In the genomic region with DNA sequence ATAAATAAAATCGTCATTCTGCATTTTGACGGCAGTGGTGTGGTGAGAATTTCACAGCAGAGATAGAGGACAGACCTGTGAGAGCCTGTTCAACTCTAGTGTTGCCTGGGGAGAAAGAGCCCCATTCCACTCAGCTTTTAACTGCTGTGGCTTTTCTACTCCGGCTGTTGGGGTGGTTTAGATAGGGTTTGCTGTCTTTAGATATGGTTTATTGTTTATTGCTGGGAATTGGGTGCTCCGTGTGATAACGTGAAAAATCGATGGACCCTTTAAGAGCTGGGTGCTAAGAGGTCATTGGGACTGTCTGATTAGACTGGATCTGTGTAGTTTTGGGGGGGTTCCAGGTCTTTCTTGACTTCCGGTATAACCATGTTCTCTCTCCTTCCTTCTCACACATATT, we compare ENCODE assay signal across 28 mouse cellular contexts. TPM values are rescaled to one million over a fixed set of nuclear protein-coding genes. Genes with fewer than 3 reads are reported as not detected.
DNase-seq lines count a peak whose midpoint lies in the region; ATAC-seq and TF ChIP-seq lines count a peak whose summit lies in the region.
"Had no signal": no experiment of that assay in that cellular context is flagged by ENCODE, and none has a peak within 500 bp of the region (broad histone marks: within the 10 kb centered on the region; RNA-seq: fewer than 3 reads in every experiment).

No protein-coding gene starts in this region.

- H3K4me1 ChIP-seq in liver, embryonic 13.5 days (replicated peaks): peaks cover 29% of the 10 kb centered on the region
- H3K4me1 ChIP-seq in heart, adult 2 months (ENCODE audit: control insufficient read depth, insufficient read depth, low read length): no peaks in the 10 kb centered on the region

- peak; percentile 51 for DNase-seq in heart, adult 11 months
- no peak for DNase-seq in heart, adult 18-20 months
- DNase-seq in MN1 (ENCODE audit: low spot score): peak; percentile 5
- no peak for DNase-seq in liver, embryonic 13.5 days
- DNase-seq in heart, adult 8-10 months (ENCODE audit: low spot score): no peak
- no peak for DNase-seq in heart, adult 2 months
- DNase-seq in retina, embryonic 14.5 days (ENCODE audit: low spot score): no peak
- DNase-seq: adrenal gland, postnatal 14 days; cerebellum, adult 11 months; cerebellum, adult 9-11 months; forebrain, postnatal 0 days; gastrocnemius, postnatal 10 days; heart, postnatal 4 days; kidney, adult 2 months; lung, postnatal 36 days; midbrain, embryonic 14.5 days; right cerebral cortex, postnatal 4 days; thymus, adult 18-20 months; thymus, postnatal 25 days had no signal

- no peaks in the 10 kb centered on the region for H3K9me3 ChIP-seq in liver, embryonic 13.5 days (replicated peaks)
- H3K9me3 ChIP-seq: forebrain, embryonic 12.5 days; heart, embryonic 12.5 days; hindbrain, embryonic 13.5 days; megakaryocyte, embryonic 14.5 days; neural tube, embryonic 12.5 days had no signal

- H3K4me3 ChIP-seq in liver, embryonic 13.5 days (replicated peaks): no peak overlapping the region
- H3K4me3 ChIP-seq in heart, adult 2 months: no peak overlapping the region
- H3K4me3 ChIP-seq: erythroblast, embryonic 14.5 days; forebrain, embryonic 12.5 days; heart, embryonic 12.5 days; hindbrain, embryonic 13.5 days; megakaryocyte, embryonic 14.5 days; neural tube, embryonic 12.5 days had no signal

- no peak for TF ChIP-seq POLR2A in heart, adult 2 months (IDR thresholded peaks at IDR 0.05; ENCODE audit: insufficient read depth, low read depth, low read length)

- no peak overlapping the region for H3K9ac ChIP-seq in liver, embryonic 13.5 days
- no peak overlapping the region for H3K9ac ChIP-seq in heart, adult 2 months (ENCODE audit: low read depth, low read length)
- H3K9ac ChIP-seq: forebrain, embryonic 12.5 days; forebrain, postnatal 0 days; heart, embryonic 12.5 days; hindbrain, embryonic 13.5 days; neural tube, embryonic 12.5 days had no signal

- H3K27ac ChIP-seq in liver, embryonic 13.5 days: no peak overlapping the region
- H3K27ac ChIP-seq in heart, adult 2 months: no peak overlapping the region
- H3K27ac ChIP-seq: forebrain, embryonic 12.5 days; hindbrain, embryonic 13.5 days; neural tube, embryonic 12.5 days; stomach, postnatal 0 days had no signal

- intact Hi-C loops in heart, adult 2 months (cut with DNase I): no loop called here

- no peak for TF ChIP-seq CTCF in heart, adult 2 months (IDR thresholded peaks at IDR 0.05)

- H3K79me2 ChIP-seq in heart, adult 2 months (replicated peaks; ENCODE audit: control insufficient read depth, insufficient read depth, low read length): no peaks in the 10 kb centered on the region

- TF ChIP-seq EP300 in heart, adult 2 months (IDR thresholded peaks at IDR 0.05; ENCODE audit: insufficient read depth, low read depth, low read length): no peak

- ATAC-seq in liver, embryonic 13.5 days (ENCODE audit: low read depth): peak; percentile 73
- peak; percentile 66 for ATAC-seq in megakaryocyte progenitor cell, adult 5-6 weeks (replicated peaks; ENCODE audit: poor library complexity)
- ATAC-seq: forebrain, postnatal 0 days had no signal

- no peaks in the 10 kb centered on the region for H3K36me3 ChIP-seq in liver, embryonic 13.5 days
- no peaks in the 10 kb centered on the region for H3K36me3 ChIP-seq in heart, adult 2 months (ENCODE audit: control insufficient read depth, insufficient read depth, low read length)
- H3K36me3 ChIP-seq: forebrain, embryonic 12.5 days; heart, embryonic 12.5 days; hindbrain, embryonic 13.5 days; neural tube, embryonic 12.5 days had no signal

- no peak overlapping the region for H3K4me2 ChIP-seq in liver, embryonic 13.5 days
- H3K4me2 ChIP-seq: forebrain, embryonic 12.5 days; heart, embryonic 12.5 days; hindbrain, embryonic 13.5 days; neural tube, embryonic 12.5 days had no signal

- 25% methylated on average over 7 of the region's 7 CpGs for WGBS in liver, embryonic 13.5 days (ENCODE audit: insufficient replicate concordance)
- WGBS in heart, adult 2 months: 50% methylated on average over 7 of the region's 7 CpGs

- H3K27me3 ChIP-seq in liver, embryonic 13.5 days: 0 out of 2 replicates have a peak, but pooled peaks cover 12% of the 10 kb centered on the region
- H3K27me3 ChIP-seq in heart, adult 2 months (ENCODE audit: control insufficient read depth, insufficient read depth, low read length): no peaks in the 10 kb centered on the region
- H3K27me3 ChIP-seq: CH12.LX; heart, embryonic 12.5 days had no signal

RNA-seq across cellular contexts. Expression of gene Zfp703, which starts 9.5 kb away (rescaled TPM):
- 10 to 100 TPM in 1 of 2 experiments, 1 to 10 TPM in 1; 8.4 to 13.5 TPM for total RNA-seq in heart, adult 18-20 months (2021)
- 1.1 and 1.4 TPM in 2 replicates for polyA plus RNA-seq in liver, embryonic 13.5 days (2015; fragmentation: Nextera tagmentation; extraction: Ambion mirVana)
- 9.7 and 16.9 TPM in 2 replicates for total RNA-seq in megakaryocyte progenitor cell, adult 5-6 weeks (2015)
- total RNA-seq in megakaryocyte progenitor cell, adult 5-6 weeks (2017): 1.7 and 2.0 TPM in 2 replicates
- total RNA-seq in heart, adult 8-10 months (2022): 10 to 100 TPM; 12.2 to 16.5 (median 14.2) TPM
- 10 to 100 TPM; 11.1 to 17.2 TPM for total RNA-seq in heart, adult 2 months (2021)
- polyA plus RNA-seq in heart, adult 2 months (2012; rRNA removed): 9.3 and 14.3 TPM in 2 replicates

Comparison
In these comparisons a context has a peak if more than half of its experiments do, and no peak if none do; other contexts are left out.
1. DNase-seq: peak in heart, adult 11 months (single experiment) and MN1 (single experiment); none in heart, adult 18-20 months (0 of 2), liver, embryonic 13.5 days (single experiment), heart, adult 8-10 months (single experiment), heart, adult 2 months (0 of 2) and retina, embryonic 14.5 days (single experiment).